Mouse (Mus musculus) gonadal fat pad, adult 2 months (tissue): ENCODE data around the gene Stab2. TPM values are rescaled to one million over a fixed set of nuclear protein-coding genes. Genes with fewer than 3 reads are reported as not detected.

Experiments
- DNase-seq: peaks from one replicate; pipeline ENCODE4 v3.0.0-alpha.2; 2012; ENCODE audit warnings: low read depth
- polyA plus RNA-seq: library from polyadenylated mRNA; depleted of rRNA; stranded (reverse); fragments of >200 nt; gene quantifications from 2 replicates; pipeline ENCODE4 v1.2.3, GENCODE M21; 2012

Stab2 gene
- polyA plus RNA-seq, 1 experiment = 0.53 TPM

DNA sequence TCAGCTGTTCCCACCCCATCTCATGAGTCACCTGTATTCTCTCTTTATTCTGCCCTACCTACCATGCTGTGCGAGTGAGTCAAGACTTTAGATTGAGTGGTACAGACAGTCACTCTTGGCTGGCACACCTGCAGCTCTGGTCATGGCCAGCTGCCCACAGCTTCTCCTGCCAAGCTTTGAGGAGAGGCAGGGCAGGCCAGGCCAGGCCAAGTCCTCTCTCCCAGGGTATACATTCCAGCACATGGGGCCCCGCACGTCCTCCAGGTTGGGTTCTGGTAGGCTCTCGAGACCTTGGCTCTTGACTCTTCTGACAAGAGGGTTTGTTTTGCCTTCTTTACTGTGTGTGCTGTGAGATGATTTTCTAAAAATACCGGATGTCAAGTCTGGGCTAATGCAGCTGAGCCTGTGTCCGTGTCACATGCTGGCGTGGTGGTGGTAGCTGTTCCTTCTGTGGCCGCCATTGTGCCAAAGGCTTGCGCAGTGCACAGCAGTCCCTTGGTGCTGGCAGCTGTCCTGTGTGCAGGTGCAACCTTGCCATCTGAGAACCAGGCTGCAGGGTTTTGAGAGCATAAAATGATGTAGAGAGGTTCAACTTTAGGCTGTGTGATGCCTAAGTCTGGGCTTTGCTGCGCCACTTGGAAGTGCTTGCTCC lies 181.8 kb downstream of the Stab2 start:
- DNase-seq = no peak

DNA sequence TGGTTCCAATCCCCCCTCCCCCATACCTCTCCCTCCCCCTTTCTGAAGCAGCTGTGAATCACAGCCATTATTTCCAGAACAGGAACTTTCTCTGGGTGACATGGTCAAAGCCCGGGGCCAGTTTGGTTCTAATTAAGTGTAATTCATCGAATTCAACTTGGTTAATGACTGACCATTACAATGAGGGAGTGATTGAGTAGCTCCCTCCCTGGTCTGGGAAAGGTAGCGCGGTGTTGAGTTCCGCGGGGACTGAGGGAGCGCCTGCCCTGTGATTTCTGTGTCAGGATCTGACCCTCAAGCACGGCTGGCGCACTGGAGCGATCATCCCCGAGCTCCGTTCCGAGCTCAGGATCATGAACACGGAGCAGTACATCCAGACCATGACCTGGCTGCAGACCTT lies 183.0 kb downstream of the Stab2 start:
- DNase-seq = no peak

DNA sequence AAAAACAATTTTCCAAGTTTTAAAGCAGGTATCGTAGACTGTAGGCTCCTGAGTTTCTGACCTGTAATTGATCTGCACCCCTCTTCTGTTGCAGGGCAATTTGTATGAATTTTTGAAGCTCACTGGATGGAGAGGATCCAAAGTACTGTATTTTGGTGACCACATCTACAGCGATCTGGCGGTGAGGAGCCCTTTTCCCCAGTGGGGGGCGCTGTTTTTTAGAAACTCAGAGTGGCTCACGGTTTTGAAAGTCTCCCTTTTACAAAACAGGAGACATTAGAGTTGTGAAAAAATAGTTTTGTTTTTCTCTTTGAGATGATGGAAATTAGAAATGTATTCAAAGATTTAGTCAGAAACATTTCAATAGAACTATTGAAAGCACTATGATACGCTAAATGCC lies 183.7 kb downstream of the Stab2 start:
- no peak for DNase-seq

DNA sequence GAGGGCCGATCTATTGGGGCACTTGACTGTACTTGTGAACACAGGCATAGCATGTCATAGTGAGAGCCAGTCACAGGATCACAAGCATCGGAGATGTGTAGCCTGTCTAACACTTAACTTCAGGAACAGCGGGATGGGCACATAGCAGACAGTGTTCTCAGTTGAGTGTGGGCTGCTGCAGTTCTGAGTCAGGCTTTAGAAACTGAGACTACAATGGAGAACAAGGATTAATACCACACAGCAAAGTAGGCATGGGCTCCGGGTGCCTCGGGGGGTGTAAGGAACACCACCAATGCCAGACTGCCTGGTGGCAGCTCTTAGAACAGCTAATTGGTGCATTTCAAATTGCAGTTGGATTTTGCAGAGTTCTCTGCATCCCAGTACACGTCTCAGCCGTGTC lies 186.8 kb downstream of the Stab2 start:
- DNase-seq = no peak

DNA sequence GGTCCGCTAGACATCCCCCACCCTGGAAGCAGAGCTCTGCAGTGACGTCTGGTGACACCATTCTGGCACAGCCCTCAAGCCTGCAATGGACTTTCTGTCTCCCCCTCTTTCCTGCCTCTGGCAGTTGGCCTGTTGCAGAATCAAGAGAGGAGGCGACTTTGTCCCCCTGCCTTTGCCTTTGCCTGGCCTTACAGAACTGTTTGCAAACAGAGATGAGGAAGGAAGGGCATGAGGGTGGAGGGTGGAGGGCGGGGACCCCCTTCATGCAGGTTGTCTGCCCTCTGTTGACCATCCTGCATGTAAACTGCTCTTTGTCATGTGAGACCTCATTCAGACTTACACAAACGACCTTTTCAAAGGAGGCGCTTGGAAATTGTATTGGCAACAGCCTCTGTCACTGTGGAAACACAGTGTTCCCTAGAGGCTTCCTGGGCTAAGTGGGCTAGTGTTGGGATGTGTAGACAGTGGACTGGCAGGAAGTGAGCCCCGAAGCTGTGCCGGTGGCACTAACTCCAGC lies 188.1 kb downstream of the Stab2 start:
- no peak for DNase-seq

DNA sequence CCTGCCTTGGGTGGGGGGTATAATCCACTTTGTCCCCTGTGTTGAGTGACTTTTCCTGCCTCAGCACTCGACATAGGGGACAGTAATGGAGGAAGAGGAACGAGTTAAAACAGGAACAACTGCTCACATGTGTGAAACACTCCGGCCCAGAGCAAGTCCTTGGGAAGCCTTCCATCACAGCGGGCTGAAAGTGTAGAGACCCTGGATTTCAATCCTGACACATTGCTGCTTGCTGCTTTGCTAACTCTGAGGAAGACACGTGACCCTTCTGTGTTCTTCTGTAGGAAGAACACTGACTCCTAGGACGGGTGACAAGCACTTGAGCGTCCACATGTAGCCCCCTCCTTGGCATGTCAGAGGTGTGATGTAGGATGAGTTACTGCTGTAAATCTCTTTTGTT lies 192.7 kb downstream of the Stab2 start:
- no peak for DNase-seq

DNA sequence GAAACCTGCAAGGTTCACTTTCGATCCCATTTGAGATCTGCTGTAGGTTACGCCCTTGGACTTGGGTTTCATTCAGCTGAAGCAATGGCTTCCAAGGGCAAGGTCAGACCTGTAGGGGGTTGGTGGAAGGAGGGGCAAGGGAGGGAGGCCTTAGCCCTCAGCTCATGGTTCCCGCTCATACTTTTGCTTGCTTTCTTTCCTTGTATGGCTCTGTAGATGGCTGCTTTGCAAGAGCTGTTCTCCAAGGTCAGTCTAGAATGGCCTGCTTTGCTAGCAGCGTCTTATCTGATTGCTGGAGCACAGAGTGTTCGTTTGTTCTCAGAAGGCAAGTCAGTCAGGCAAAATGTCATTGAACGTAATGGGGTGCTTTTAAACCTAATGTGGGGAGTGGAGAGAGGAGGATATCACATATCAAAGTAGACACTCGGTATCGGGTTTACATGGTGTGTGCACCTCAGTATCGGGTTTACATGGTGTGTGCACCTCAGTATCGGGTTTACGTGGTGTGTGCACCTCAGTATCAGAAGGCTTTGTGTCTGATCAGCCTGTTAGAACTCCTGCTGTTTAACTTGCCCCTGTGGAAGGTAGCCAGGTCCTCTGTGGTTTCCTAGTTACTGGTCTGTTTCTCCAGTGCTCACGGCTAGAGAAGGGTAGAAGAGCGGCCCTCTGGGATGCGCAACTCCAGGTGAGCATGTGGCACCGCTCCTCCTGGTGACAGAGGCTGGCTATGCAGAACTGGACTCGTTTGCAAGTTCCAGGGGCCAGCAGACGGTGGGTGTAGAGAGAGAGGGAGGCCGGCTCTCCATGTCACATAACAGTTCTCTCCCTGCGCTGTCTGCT lies 193.3 kb downstream of the Stab2 start:
- DNase-seq = no peak

DNA sequence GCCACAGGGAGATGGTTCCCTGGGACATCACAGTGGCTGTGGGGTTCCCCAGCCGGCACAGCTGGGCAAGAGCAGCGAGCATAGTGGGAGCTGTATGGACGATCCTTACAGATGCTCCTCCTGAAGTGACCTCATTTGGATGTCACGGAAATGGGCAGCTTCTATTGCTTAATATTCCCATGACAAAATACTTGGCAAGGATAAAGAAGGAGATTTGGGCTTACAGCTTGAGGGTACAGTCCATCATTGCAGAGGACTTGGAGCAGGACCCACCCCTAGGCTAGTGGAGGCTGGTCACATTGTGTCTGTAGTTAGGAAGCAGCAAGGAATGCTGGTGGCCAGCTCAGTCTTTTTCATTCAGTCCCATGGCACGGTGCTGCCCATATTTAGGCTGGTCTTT lies 197.2 kb downstream of the Stab2 start:
- DNase-seq = no peak

DNA sequence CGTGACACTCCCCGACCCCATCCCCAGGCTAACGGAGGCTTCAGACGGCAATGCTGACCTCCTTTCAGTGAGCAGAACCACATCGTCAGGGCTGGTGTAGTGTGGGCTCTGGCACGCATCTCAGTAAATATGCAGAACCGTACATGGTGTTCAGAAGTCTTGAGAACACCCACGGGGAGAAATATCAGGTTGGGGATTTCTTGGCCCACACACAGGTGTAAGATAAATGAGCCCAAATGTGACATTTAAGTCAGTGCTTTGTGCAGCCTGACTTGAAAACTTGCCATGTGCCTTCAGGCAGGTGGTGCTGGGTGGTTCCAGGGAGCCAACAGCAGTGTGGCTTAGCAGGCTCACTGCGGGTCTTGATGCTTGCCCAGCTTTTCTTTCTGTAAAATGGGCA lies 197.8 kb downstream of the Stab2 start:
- DNase-seq = no peak

DNA sequence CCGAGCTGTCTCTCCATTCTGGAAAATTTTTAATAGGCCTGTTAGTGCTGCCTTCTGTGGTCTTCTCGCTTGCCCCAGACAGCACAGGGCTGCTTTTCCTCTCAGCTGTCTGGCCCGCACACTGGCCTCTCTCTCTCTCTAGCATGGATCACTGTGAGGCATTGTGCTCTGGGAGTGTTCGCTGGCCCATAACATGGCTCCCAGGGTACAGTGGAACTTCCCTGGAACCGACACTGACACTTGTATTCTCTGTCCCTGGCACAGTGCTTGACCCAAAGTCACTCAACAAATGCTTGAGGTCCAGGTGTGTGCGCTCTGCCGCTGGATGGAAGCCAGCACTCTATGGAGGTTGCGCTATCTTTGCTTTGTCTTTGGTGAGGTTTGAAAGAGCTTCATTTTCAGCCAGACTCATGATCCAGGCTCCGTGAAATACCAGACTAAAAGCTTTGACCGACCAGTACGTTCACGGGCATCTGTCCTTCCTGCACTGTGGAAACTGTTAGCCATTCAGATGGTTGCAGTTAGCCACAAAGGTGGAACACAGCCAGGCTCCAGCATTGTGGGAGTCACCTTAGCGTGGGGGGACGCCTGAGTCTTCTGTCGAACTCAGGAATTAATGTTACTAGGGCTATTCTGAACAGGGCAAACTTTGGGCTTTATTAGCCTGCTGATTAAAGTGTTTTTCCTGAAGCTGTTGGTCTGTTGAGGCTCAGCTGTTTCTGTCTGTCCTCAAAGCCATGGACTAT lies 199.6 kb downstream of the Stab2 start:
- DNase-seq = no peak

DNA sequence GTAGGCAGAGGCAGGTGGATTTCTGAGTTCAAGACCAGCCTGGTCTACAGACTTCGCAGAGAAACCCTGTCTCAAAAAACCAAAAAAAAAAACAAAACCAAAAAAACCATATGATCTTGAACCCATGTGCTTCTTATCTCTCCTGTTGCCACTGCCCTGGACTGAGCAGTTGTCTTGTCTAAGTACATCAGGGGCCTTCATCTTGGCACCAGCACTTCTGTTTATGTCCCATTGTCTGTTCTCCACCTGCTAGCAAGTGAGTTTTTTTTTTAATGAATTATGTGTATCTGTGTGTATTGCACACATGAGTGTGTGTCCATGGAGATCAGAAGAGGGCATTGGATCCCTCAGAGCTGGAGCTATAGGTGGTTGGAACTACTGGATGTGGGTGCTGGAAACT lies 200.5 kb downstream of the Stab2 start:
- no peak for DNase-seq

DNA sequence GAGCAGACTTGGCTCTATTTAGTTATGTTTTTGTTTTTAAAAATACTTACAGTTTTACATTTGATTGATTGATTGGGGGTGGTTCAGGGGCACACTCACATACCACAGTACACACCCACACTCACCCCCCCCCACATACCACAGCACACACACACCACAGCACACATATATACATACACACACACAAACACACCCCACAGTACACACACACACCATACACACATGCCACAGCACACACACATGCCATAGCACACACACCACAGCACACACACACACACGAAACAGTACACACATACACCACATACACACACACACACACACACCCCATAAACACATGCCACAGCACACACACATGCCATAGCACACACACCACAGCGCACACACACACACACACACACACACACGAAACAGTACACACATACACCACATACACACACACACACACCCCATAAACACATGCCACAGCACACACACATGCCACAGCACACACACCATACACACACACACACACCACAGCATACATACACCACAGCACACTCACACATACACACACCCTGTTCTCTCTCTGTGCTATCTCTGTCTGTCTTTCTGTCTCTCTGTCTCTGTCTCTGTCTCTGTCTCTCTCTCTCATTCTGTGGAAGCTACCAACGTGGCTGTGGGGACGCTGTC lies 211.6 kb downstream of the Stab2 start:
- no peak for DNase-seq

DNA sequence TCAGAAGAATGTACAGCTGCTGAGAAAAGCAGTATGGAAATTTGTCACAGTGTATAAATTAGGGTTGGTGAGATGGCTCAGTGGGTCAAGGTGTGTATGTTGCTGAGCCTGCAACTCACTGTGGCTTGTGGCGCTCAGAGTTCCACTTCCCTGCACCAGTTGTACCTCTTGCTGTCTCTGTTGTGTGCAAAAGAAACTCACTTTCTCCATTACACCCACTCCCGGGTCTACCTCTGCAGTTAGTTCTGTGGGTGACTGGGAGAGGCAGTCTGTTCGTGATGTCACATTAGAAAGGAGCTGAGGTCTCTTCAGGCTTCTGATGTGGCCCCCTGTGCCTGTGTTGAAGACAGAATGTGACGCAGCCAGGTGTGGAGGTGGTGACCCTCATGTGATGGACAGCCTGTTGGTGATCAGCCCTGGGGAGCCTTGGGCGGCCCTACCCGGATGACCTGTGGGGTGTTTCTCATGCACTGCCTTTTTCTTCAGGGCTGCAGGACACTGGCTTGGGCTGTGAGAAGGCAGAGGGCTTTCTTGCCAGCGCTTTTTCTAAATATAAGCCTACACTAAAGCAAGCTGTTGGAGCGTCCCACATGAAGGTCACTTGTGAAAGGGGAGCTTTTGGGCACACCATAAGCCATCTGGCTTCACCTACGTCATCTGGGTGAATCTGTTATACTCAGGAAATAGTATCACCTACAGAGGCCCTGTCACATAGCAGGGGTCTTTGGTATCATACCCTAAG lies 212.9 kb downstream of the Stab2 start:
- no peak for DNase-seq

DNA sequence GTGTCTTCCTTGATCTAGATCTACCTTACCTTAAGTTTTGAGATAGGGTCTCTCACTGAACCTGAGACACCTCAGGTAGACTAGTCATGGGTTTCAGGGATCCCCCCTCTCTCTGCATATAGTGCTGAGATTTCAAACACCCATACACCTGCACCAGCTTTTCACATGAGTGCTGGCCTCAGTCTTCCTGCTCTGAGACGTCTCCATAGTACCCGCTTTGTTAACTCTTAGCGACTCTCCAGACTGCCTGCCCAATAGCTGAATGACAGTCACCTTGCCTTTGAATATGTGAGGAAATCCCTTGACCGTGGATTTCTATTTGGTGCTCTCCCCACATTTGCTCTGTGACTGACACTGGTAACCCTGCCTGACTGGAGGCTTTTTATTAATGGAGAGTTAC lies 213.6 kb downstream of the Stab2 start:
- no peak for DNase-seq

DNA sequence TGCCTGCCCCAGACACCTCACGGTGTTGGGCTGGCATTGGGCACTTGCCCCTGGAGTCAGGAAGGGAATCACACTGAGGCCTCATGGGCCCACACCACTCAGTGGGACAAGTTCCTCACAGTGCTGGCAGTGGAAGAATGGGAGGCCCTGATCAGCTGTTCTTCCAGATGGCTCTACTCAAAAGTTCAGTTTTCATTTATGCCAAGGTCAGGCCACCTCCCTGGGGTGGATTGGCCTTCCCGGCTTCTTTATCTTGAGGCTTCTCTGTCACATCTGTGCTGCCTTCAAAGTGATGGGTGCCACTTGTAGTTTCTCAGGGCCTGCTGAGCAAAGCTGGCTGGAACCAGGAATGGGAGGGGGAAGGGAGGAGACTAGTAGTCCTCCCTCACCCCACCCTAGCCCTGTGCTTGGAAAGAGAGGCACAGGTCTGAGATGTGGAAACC lies 214.3 kb downstream of the Stab2 start:
- no peak for DNase-seq

DNA sequence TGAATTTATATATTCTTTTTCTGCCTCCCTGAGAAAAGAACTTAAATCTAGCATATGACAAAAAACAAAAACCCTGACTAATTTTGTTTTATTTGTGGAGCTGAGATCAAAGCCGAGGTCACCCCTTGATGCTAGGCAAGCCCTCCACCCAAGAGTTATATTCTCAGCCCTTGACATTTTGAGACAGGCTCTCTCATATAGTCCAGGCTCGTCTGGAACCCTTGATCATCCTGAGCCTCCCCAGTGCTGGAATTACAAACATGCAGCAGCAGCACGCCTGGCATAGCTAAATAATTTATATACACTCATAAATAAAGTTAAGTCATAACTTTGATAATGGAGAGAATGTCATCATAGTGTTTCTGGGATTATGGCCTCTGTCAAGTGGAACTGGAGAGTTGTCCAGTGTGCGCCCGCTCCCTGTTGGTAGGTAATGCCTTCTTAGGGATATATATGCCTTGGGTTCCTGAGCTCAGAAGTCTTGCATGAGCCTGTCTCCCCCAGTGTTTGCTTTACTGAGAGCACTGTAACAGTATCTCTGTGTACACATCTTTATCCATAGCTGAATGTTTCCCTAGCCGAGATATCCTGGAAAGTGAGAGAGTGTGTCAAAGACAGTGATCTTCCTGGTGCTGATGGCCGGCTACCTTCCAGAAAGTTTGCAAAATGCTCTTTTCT lies 216.2 kb downstream of the Stab2 start:
- no peak for DNase-seq
